ENCODE assay signal across 8 mouse cellular contexts in genomic region chr6:49073304-49074116, GRCm38 (mm10). TPM values are rescaled to one million over a fixed set of nuclear protein-coding genes. Genes with fewer than 3 reads are reported as not detected.
A peak's percentile ranks its signal among the peaks of the same experiment; 100 is the strongest.
DNase-seq lines count a peak whose midpoint lies in the region; ATAC-seq and TF ChIP-seq lines count a peak whose summit lies in the region.

TSS of gene Malsu1 (plus strand) at chr6:49073795.

- H3K9me3 ChIP-seq in embryonic facial prominence, embryonic 15.5 days (replicated peaks): no peaks in the 10 kb centered on the region
- no peaks in the 10 kb centered on the region for H3K9me3 ChIP-seq in limb, embryonic 14.5 days (ENCODE audit: control insufficient read depth, low read length)
- H3K9me3 ChIP-seq in midbrain, postnatal 0 days (ENCODE audit: low read length): no peaks in the 10 kb centered on the region

- H3K4me2 ChIP-seq in embryonic facial prominence, embryonic 15.5 days (replicated peaks): peak within 1 kb of the TSS; percentile 60
- peak within 1 kb of the TSS; percentile 85 for H3K4me2 ChIP-seq in limb, embryonic 14.5 days (replicated peaks; ENCODE audit: low read depth, low read length, severe bottlenecking)
- peak within 1 kb of the TSS; percentile 83 for H3K4me2 ChIP-seq in midbrain, postnatal 0 days (ENCODE audit: low read depth, low read length, poor library complexity, severe bottlenecking)

- H3K9ac ChIP-seq in embryonic facial prominence, embryonic 15.5 days: peak within 1 kb of the TSS; percentile 76
- H3K9ac ChIP-seq in limb, embryonic 14.5 days (ENCODE audit: low read depth, low read length, severe bottlenecking): peak within 1 kb of the TSS; percentile 97
- peak within 1 kb of the TSS; percentile 81 for H3K9ac ChIP-seq in midbrain, postnatal 0 days (replicated peaks; ENCODE audit: low read length, poor library complexity, severe bottlenecking)

- H3K27me3 ChIP-seq in embryonic facial prominence, embryonic 15.5 days: no peaks in the 10 kb centered on the region
- H3K27me3 ChIP-seq in limb, embryonic 14.5 days (ENCODE audit: control insufficient read depth, insufficient read depth, low read length): no peaks in the 10 kb centered on the region
- no peaks in the 10 kb centered on the region; the same call in 1 of the 2 replicates for H3K27me3 ChIP-seq in midbrain, postnatal 0 days (ENCODE audit: insufficient read depth, low read length)

- peak within 1 kb of the TSS; percentile 80 for H3K27ac ChIP-seq in bone marrow, adult 2 months (ENCODE audit: control insufficient read depth, insufficient read depth, low read depth, low read length, poor library complexity)
- H3K27ac ChIP-seq in embryonic facial prominence, embryonic 15.5 days (replicated peaks): peak within 1 kb of the TSS; percentile 70
- peak within 1 kb of the TSS; percentile 73 for H3K27ac ChIP-seq in limb, embryonic 14.5 days (replicated peaks; ENCODE audit: low read depth, low read length)
- peak within 1 kb of the TSS; percentile 73 for H3K27ac ChIP-seq in midbrain, postnatal 0 days (ENCODE audit: low read depth, low read length)

- peak within 1 kb of the TSS; percentile 69 for H3K4me3 ChIP-seq in bone marrow, adult 2 months (replicated peaks; ENCODE audit: control insufficient read depth, low read depth, low read length)
- H3K4me3 ChIP-seq in embryonic facial prominence, embryonic 15.5 days (replicated peaks): peak within 1 kb of the TSS; percentile 73
- peak within 1 kb of the TSS; percentile 92 for H3K4me3 ChIP-seq in limb, embryonic 14.5 days (replicated peaks; ENCODE audit: low read length)
- peak within 1 kb of the TSS; percentile 87 for H3K4me3 ChIP-seq in midbrain, postnatal 0 days (ENCODE audit: low read depth, low read length)

- H3K36me3 ChIP-seq in embryonic facial prominence, embryonic 15.5 days: no peaks in the 10 kb centered on the region
- H3K36me3 ChIP-seq in limb, embryonic 14.5 days (ENCODE audit: control insufficient read depth, insufficient read depth, low read length): peaks cover 3% of the 10 kb centered on the region; the same call in 1 of the 2 replicates
- no peaks in the 10 kb centered on the region for H3K36me3 ChIP-seq in midbrain, postnatal 0 days (ENCODE audit: insufficient read depth, low read length)

- no peak for TF ChIP-seq CTCF in bone marrow, adult 2 months (IDR thresholded peaks at IDR 0.05; ENCODE audit: control insufficient read depth, insufficient read depth, low read length)
- peak; percentile 44; the same call in 1 of the 2 replicates for TF ChIP-seq CTCF in midbrain, postnatal 0 days (IDR thresholded peaks at IDR 0.05)

- ATAC-seq in embryonic facial prominence, embryonic 15.5 days (ENCODE audit: insufficient number of reproducible peaks, low FRiP score, low TSS enrichment, low read depth): peak; percentile 95
- peak; percentile 96 for ATAC-seq in limb, embryonic 14.5 days (ENCODE audit: low FRiP score, low read depth)
- ATAC-seq in midbrain, postnatal 0 days (ENCODE audit: low FRiP score): peak; percentile 98

- TF ChIP-seq POLR2A in bone marrow, adult 2 months (IDR thresholded peaks at IDR 0.05; ENCODE audit: borderline replicate concordance, control insufficient read depth, low read depth, low read length): peak; percentile 67; the same call in 1 of the 2 replicates
- peak; percentile 83; the same call in 1 of the 2 replicates for TF ChIP-seq POLR2A in limb, embryonic 14.5 days (IDR thresholded peaks at IDR 0.05; ENCODE audit: borderline replicate concordance, extremely low read depth, insufficient read depth, insufficient read length)

- H3K4me1 ChIP-seq in bone marrow, adult 2 months (ENCODE audit: control insufficient read depth, insufficient read depth, low read length): no peaks in the 10 kb centered on the region; the same call in 1 of the 2 replicates
- H3K4me1 ChIP-seq in embryonic facial prominence, embryonic 15.5 days: peaks cover 11% of the 10 kb centered on the region
- peaks cover 10% of the 10 kb centered on the region for H3K4me1 ChIP-seq in limb, embryonic 14.5 days (ENCODE audit: control insufficient read depth, insufficient read depth, low read length)
- H3K4me1 ChIP-seq in midbrain, postnatal 0 days (ENCODE audit: insufficient read depth, low read length): peaks cover 6% of the 10 kb centered on the region; the same call in 1 of the 2 replicates

- peak; percentile 92 for DNase-seq in 416B (ENCODE audit: low read depth)
- DNase-seq in heart, adult 8-10 months (ENCODE audit: low spot score): peak; percentile 98
- DNase-seq in kidney, adult 9 months: peak; percentile 97
- DNase-seq in limb, embryonic 14.5 days (ENCODE audit: low spot score): peak; percentile 97
- peak; percentile 96 for DNase-seq in midbrain, postnatal 0 days (ENCODE audit: low spot score)
- DNase-seq in spleen, postnatal 14 days (ENCODE audit: low spot score in 2 of 2): peak; percentile 81 to 90

- under 1% methylated on average over 49 of the region's 49 CpGs for WGBS in bone marrow, adult 2 months
- WGBS in embryonic facial prominence, embryonic 15.5 days: under 1% methylated on average over 49 of the region's 49 CpGs
- WGBS in limb, embryonic 14.5 days: under 1% methylated on average over 46 of the region's 49 CpGs
- under 1% methylated on average over 49 of the region's 49 CpGs for WGBS in midbrain, postnatal 0 days

RNA-seq across cellular contexts. Expression of gene Malsu1, which starts in this region (rescaled TPM):
- polyA plus RNA-seq in bone marrow, adult 2 months (2011; ENCODE audit: insufficient read depth, insufficient read length, low replicate concordance, missing spikeins): 13.7 and 21.1 TPM in 2 replicates
- polyA plus RNA-seq in embryonic facial prominence, embryonic 15.5 days (2015; fragmentation: Nextera tagmentation; extraction: Ambion mirVana): 58.3 and 61.2 TPM in 2 replicates
- 10 to 100 TPM; 23.4 to 39.8 (median 36.9) TPM for total RNA-seq in heart, adult 8-10 months (2022)
- 21.9 and 27.4 TPM in 2 replicates for polyA plus RNA-seq in limb, embryonic 14.5 days (2012; rRNA removed)
- polyA plus RNA-seq in limb, embryonic 14.5 days (2014; fragmentation: Nextera tagmentation; extraction: Ambion mirVana): 72.1 and 72.9 TPM in 2 replicates
- 32.0 and 47.7 TPM in 2 replicates for total RNA-seq in midbrain, postnatal 0 days (2014; rRNA removed)
- polyA plus RNA-seq in midbrain, postnatal 0 days (2015; fragmentation: Nextera tagmentation; extraction: Ambion mirVana): 90.6 and 92.3 TPM in 2 replicates

Comparison
In these comparisons a context has a peak if more than half of its experiments do, and no peak if none do; other contexts are left out.
1. Peak in every context shown above with its lines: DNase-seq, ATAC-seq, H3K4me3 ChIP-seq and H3K27ac ChIP-seq.